13 mouse cellular contexts compared by ENCODE assay signal in the genomic region with DNA sequence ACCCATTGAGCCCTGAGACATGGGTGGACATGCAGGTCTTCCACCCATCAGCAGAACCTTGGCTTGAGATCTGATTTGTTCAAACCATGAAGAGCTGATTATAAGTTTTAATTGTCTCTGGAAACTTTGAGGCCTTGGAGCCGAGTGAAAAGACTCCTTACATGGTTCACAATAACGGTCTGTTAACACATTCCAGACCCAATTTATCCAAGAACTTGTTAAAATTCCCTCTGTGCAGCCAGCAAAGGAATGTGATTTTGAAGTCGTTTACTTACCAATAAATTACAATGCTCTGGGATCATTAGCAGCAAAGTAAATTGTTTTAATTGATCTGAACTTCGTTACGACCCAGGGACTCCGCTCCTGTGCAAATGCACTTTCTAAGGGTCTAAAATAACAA.
"Had no signal": no experiment of that assay in that cellular context is flagged by ENCODE, and none has a peak within 500 bp of the region (broad histone marks: within the 10 kb centered on the region; RNA-seq: fewer than 3 reads in every experiment).

No protein-coding gene starts in this region.

- H3K9me3 ChIP-seq: liver, embryonic 13.5 days; lung, embryonic 15.5 days; neural tube, embryonic 12.5 days had no signal

- H3K4me3 ChIP-seq: layer of hippocampus, adult 2 months; liver, embryonic 13.5 days; lung, embryonic 15.5 days; neural tube, embryonic 12.5 days had no signal

- H3K4me1 ChIP-seq: liver, embryonic 13.5 days; lung, embryonic 15.5 days; neural tube, embryonic 12.5 days had no signal

- ATAC-seq: liver, postnatal 0 days had no signal

- H3K27me3 ChIP-seq: liver, embryonic 13.5 days; lung, embryonic 15.5 days; neural tube, embryonic 12.5 days had no signal

- H3K4me2 ChIP-seq: liver, embryonic 13.5 days; lung, embryonic 15.5 days; neural tube, embryonic 12.5 days had no signal

- H3K36me3 ChIP-seq: liver, embryonic 13.5 days; lung, embryonic 15.5 days; neural tube, embryonic 12.5 days had no signal

- H3K27ac ChIP-seq: layer of hippocampus, adult 2 months; liver, embryonic 13.5 days; lung, embryonic 15.5 days; neural tube, embryonic 12.5 days had no signal

- DNase-seq: kidney, adult 18-20 months; kidney, postnatal 10 days; kidney, postnatal 4 days; left cerebral cortex, postnatal 4 days; liver; liver, embryonic 13.5 days; liver, postnatal 0 days; midbrain, embryonic 14.5 days; right cerebral cortex, postnatal 14 days; thymus, postnatal 36 days had no signal

- H3K9ac ChIP-seq: liver, embryonic 13.5 days; liver, postnatal 0 days; lung, embryonic 15.5 days; neural tube, embryonic 12.5 days had no signal
